Mouse (Mus musculus) cerebellum, adult (tissue): ENCODE data around the gene Car6.
A peak's percentile ranks its signal among the peaks of the same experiment; 100 is the strongest.

Source experiments
- ATAC-seq: cut with Nextera tagmentation; 2 replicates; pipeline ENCODE4 v1.9.2; 2017; ENCODE audit warnings: mild to moderate bottlenecking, moderate library complexity, mixed read lengths; ENCODE audit not compliant: insufficient number of reproducible peaks, low FRiP score, low TSS enrichment

Car6 gene

DNA sequence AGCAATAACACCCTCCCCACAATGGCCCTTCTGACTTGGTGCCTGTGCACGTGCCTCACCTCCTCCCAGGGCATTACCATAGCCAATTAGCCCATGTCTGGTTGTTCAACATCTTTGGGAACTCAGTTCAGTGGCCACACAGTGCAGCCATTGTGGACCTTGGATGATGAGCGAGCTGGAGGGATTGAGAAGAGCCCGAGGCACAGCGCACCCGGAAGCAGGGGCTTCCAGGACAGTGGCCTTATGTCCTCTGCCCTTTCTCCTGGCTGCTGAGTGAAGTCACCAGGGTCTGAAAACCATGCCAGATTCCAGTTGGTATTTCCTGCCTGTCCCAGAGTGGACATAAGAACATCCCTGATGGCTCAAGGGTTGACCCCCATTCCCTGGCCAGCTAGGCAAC, at the start of gene Car6:
Gene Car6, minus strand, starts transcription at position 101 of the 400 bp plus-strand sequence.
- ATAC-seq: no peak

DNA sequence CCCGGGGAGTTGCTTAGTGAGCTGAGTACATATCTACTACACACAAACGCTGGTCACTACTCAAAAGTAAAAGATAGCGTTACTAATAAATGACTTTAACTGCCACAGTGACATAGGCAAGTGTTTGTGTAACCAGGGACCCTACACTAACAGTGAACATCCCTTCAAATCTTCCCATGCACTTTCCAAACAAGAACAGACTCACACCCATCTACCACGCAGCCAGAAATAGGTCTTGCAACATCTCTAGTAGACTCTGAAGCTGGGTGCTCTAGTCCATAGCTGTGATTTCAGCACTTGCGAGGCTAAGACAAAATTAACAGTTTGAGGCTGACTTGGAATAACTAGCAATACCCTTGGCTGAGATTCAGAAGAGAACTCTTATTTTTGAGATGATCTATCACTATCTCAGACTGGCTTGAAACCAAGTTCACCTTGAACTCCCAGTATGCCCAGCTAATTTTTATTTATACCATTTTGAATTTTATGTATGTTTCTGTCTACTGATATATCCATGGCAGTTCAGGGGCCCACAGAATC, 48.7 kb upstream of the Car6 start:
- ATAC-seq: no peak

DNA sequence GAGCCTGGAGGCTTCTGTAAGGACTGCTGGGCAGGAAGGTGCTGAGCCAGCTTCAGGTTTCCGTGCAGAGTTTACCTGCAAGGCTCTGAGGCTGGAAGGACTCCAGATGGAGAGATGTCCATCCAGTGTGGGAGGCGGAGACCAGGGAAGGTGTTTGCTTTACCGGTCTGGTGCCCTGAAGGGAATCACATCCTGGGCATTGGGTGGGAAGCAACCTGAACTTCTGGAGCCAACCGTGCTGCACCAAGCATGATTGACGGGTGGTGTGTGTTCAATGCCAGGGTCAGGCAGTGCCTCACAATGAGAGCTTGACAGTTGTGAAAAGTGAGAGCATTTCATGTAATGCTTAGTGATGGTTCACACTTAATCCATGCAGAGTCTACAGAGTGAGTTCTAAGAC, 47.8 kb upstream of the Car6 start:
- no peak for ATAC-seq

DNA sequence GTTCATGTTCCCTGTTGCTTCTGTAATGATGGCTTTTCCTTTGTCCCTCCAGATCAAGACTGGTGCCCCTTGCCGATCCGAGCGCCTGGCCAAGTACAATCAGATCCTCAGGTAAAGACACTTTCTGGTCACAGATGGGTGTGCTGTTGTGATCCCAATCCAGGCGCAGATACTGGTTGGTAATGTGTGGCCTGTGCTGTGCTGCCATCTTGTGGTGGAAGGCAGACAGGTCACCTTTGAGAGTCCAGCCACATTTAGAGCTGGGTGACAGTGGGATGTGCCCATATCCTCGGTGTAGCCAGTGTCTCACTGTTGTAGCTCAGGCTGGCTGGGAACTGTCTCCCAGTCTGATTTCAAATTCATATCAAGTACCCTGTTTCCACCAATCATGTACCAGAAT, 46.9 kb upstream of the Car6 start:
- ATAC-seq: peak; percentile 59

DNA sequence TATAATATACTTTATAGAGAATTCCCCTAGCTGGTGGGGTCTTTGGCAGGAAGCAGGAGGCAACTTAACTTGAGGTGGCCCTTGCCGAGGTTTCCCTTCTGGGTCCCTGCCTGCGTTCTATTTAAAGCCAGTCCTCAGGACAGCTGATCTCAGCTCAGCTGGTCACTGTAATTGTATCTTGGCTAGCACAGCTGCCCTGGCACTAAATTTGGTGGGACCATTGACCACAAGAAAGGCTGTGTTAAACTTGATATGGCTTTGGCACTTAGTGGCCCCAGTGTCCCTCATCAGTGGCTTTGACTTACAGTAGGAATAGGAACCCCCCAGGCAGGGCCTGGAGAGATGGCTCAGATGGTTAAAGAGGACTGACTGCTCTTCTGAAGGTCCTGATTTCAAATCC, 44.7 kb upstream of the Car6 start:
- no peak for ATAC-seq

DNA sequence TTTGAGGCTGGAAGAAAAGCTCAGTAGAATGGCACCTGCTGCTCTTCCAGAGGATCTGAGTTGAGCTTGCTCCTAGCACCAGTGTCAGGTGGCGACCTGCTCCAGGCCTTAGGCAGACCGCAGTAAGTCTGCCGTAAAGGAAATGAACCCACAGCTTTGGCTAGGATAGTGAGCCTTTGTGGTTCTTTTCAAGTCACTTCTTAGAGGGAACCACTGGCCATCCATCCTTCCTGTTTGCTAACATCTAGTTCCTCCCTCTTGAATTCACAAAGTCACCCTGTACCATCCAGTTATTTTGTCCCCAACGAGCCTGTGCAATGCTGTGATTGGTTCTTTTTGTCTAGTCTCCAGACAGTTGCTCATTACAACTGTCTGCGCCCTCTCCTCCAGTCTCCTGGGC, 41.6 kb upstream of the Car6 start:
- ATAC-seq: no peak

DNA sequence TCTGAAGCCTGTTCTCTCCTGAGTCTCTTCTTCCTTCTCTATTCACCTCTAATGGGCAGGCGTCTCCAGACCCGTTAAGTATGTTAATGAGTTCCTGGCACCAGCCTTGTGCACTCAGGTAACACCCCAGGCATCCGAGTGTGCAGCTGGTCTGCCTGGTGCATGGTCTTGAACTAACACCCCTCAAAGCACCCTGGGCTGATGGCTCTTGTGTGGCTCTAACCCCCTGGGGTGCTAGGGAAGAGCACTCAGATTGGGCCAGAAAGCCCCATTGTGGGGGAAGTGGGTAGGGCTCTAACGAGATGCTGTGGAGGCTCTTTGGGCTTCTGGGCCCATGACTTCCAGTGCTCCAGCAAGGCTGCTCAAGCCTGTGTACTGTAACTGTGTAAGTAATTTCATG, 40.6 kb upstream of the Car6 start:
- ATAC-seq: no peak

DNA sequence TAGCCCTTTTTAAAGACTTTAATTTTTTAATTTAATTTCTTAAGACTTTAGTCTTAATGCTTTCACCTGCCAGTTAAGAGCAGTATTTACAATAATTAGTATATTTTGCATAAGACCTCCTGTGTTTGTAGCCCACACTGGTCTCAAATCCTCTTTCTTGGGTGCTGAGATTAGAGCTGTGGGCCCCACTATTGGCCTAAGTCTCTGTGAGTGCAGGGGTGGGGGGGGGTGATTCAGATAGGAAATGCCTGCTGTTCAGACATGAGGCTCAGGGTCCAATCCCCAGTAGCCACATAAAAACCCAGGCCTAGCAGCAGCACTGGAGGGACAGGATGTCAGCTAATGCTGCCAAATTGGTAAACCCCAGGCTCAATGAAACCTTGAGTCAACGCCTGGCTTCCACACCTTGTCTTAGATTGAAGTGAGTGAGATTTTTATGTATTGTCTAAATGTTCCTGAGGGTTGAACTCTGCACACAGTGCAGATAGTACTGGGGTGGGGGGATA, 39.3 kb upstream of the Car6 start:
- no peak for ATAC-seq

DNA sequence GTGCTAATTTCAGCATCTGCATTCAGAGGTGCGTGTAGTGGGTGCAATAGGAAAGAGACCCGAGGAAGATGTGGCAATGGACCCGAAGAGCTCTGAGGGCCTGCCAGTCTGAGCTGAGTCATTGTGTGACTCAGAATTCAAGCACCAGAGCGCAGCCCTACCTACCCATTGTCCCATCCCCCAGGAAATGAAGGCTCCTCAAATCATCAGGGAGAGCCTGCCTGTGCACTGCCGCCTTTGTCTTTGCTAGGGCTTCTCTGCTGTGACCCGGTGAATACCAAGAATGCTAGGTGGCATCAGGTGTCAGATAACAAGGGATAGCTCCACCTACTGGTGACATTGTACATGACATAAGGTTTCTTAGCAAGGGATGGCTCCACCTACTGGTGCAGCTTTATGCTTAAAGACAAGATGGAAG, 38.8 kb upstream of the Car6 start:
- ATAC-seq: 0 out of 2 replicates have a peak, but pooled peaks have one; percentile 26

DNA sequence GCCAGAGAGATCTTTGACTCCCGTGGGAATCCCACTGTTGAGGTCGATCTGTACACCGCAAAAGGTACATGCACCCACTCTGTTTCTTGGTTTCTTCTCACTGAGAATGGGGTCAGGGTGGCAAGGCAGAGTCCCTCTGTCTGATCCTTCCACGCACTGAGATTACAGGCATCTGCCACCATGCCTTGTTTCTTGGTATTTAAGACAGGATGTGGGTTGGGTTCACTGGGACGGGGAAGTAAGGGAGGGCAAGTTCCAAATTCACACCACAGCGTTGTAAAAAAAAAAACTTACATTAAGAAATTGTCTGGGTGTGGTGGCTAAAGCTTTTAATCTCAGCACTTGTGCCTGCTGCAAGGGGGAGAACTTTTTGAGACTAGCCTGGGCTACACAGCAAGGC, 38.4 kb upstream of the Car6 start:
- no peak for ATAC-seq

DNA sequence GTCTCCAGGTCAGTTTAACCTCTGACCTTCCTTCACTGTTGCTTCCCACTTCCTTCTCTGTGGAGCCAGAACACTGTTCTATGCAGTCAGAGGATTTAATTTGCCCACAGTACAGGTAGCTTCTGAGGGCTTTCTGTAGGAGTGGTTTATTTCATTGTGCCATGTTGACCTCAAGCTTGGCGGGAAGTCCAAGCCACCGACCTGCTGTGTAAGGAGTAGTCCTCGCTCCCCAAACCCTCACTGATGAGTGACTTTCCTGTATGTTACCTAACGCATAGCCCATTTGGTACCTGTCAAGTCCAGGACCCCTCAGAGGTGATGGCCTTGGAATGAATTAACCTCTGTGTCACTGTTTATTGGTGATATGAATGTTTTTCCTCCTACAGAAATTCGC, 38.0 kb upstream of the Car6 start:
- ATAC-seq: no peak

DNA sequence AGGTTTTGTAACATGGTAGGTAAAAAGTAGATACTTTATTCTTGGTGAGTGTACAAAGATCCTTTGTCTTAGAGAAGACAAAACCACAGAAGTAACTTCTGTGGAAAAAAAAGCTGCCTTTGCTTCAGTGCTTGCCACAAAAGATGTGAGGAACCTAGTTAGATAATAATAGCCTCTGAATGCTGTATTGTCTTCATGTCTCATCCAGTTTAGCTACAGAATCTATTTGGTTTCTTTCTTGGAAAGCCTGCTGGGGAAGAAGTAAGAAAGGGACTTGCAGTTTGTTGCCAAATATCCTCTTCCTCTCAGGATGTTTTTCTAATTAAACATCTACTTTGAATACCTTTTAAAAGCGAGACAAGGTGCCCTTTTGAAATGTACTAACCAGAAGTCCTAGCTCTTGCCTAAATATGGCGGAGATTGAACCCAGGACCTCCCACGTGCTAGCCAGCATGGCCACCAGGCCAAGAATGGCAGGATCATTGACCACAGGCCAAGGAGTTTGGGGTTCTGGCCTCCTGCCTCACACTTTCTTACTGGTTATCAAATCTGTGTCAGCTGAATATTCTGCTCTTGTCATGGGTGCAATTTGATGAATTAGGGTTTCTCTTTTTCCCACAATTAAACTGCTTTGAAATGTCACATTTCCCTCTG, 37.4 kb upstream of the Car6 start:
- no peak for ATAC-seq

DNA sequence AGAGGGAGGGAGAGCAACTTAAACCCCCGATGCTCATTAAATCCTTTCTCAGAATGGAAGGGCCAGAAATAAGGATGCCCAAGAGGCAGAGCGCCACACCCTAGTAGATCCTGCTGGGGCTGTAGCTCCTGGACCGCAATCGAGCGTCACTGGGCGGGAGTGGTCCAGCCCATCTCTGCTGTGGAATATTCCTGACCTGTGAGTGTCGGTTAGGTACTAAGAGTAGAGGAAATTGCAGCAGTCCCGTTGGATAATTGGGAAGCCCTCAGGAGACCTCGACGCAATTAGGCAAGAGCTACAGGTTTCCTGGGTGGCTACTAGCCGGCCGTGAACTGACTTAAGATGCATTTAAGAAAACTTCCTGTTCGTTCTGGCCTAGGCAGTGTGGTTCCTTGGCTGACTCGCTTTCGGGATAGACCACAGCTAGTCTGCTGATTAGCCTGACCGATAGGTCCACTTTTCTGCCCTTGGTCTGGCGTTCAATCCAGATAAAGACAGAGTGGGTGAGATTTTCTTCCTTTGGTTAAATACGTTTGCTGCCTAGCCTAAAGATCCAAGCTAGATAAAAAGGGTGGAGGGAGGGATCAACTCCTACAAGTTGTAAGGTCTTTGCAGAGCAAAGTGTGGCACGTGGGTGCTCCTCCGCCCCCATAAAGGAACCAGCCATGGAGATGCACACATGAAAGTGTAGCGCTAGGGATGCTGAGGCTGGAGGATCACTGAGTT, 36.7 kb upstream of the Car6 start:
- ATAC-seq: no peak

DNA sequence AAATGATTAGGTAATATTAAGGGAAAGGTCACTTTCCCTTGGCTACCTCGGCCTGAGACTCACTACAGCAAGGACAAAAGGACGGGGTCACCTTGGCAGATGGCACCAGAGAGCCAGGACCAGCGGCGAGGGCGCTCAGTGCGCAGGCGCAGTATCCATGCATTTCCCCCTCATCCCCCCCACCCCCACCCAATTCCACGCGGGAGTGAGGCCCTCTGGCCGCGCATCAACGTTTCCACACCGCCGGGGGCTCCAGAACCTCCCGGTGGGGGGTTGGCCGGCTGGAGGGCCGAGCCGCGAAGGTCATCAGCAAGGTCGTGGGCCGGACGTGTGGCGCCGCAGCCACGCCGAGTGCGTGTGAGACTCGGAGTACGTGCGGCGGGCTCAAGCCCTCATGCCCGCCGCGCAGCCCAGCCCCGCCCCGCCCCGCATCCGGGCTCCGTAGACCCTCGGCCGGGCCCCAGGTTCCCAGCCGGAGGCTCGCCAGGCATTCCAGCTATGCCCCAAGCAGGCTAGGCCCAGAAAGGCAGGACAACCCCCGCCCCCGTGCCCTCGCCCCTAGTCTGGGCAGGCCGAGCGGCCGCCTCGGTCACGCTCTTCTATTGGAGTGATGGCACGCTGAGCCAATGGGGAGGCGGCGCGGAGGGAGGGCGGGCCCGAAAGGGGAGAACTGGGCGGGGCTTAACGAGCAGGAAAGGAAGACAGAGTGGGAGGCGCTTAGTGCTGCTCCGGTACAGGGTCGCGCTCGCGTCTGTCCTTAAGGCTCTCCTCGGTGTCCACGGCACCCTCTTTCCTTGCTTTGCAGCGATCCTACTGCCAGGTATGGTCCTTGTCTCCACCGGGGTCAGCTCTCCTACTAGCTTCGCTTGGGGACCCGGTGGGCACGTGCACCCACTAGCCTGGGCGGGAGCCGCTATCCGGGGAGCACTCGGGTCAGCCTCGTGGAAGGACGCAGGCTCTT, 35.7 kb upstream of the Car6 start, which contains the start of gene Eno1:
Gene Eno1, plus strand, starts transcription at position 201 of the 961 bp plus-strand sequence.
- peak; percentile 86 for ATAC-seq

DNA sequence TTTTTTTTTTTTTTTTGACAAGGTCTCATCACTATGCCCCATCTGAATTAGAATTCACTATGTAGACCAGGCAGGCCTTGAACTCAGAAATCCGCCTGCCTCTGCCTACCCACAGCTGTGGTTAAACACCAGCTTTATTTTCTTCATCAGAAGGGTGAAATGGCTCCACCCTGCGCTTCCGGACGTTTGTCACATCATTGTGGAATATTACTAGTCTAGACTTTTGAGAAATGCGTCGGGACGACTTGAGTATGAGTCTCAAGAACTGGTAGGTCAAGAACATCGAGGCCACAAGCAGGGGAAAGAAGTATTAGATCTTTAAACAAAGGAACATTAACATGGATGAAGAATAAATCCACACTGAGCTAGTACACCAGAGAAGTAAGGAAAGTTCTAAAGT, 34.9 kb upstream of the Car6 start:
- ATAC-seq: no peak

DNA sequence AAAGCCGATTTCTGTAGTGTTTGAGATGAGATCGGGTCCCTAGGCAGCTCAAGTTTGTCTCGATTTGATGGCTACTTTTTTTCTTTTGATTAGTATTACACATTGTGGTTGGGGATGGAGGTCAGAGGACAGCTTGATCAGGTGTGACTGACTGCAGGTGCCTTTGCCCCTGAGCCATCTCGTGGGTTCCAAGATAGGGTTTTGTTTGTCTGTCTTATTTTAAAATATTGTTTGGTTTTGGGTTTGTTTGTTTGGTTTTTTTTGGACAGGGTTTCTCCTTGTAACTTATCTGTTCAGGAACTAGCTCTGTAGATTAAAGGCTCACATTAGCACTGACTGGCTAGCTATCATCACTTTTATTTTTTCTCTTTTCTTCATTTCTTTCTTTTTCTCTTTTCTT, 34.5 kb upstream of the Car6 start:
- ATAC-seq: no peak

DNA sequence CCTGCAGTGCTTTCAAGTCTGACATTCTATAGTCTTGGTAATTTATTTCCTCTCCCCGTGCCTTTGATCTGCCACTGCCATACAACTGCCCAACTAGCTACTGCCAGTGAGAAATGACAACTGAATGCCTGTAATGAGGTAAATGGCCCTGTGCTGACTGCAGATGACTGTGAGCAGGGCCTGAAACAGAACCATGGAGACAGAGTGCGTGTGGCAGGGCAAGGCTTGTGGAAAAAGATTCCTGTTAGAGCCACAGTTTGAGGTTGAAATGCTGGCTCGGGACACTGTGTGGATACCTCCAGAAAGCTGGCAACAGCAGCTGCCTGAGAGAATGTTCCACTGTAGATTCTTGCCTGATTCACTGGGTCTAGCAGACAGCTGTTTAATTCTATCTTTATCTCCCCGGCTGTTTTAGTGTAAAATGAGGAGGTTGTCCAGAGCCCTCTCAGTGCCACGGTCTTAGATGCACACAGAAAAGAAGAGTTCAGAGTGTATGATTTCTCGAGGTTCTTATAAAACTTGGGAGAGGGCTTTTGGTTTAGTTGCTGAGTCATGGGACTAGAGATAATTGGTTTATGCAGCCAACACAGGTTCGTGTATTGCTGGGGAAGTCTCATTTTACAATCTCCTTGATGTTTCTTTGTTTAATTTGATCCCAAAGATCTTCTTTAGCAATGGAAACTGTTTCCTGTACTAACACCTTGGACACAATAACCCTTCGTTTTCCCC, 33.6 kb upstream of the Car6 start:
- ATAC-seq: no peak

DNA sequence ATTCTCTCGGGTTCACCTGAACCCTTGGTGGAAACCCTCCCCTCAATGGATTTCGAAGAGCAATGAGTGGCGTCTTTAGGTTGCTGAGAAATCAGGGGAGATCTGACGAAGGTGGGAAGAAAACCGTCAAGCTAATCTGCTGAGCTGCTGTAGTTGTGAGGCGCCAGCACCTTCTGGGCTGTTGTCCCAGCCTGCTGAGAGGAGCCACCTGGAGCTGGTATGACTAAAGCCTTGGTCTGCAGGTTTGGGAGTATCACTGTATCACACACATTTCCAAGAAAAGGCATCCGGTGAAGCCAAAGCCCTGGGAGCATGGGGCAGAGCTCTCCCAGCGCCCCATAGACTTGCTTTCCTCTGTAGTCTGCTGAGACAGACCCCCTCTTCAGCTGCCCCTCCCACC, 30.7 kb upstream of the Car6 start:
- ATAC-seq: no peak

DNA sequence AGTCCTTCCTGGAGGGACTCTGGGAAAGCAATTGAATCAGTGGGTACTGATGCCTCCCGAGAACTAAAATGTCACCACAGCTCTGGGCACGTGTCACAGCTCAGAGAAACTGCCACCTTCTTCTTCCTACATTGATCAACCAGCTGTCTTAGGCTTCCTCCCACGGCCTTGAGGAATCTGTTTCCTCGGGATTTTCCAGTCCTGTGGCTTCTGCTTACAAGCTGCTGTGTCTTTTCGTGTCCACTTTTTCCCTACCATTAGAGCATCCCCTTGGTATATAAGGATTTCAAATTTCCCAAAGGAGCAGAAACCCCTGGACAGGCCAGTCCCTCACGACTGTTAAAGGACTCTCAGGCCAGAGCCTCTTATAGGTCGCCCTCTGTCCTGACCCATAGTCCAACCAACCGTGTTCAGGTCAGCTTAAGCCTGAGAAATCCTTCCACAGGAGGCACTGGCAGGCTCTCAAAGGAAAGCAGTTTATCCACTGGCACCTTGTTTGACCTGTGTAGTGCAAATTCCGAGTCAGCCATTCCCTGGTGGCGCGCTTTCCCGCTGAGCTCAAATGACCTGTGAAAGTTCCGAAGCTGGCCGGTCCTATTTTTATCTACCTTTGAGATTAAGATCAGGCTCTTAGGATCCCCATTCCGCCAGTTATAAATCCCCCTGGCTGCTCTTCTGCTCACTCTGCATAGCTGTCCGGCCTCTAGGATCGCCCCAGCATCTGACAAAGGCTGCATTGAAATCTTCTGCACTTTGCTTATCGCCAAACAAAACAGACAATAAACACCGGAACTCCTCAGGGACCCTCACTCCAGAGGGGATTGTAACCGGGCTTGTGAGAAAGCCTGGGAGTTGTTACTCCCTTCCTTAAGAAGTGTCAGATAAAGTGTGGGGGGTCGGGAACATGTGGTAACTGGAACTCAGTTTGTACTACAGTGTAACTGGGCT, 29.6 kb upstream of the Car6 start:
- no peak for ATAC-seq
